Mouse (Mus musculus): ENCODE measurements around the gene Aff3. TPM values are rescaled to one million over a fixed set of nuclear protein-coding genes. Genes with fewer than 3 reads are reported as not detected.

Aff3 gene
- total RNA-seq, 1 experiment = 1.7 TPM

- no peak for TF ChIP-seq HCFC1 (IDR thresholded peaks at IDR 0.05; ENCODE audit: borderline replicate concordance, insufficient read depth, low read length)
- TF ChIP-seq MAFK (IDR thresholded peaks at IDR 0.05; ENCODE audit: insufficient read depth, low read depth, low read length) = peak; percentile 54; the same call in 1 of the 2 replicates
- no peak for TF ChIP-seq ZC3H11A (IDR thresholded peaks at IDR 0.05; ENCODE audit: borderline replicate concordance, low read depth, low read length)
- in situ Hi-C loops (cut with MboI; ENCODE audit: low sequenced_read_pairs in 2 of 2, unreplicated experiment in 2 of 2) = no loop called here
These were observed 197.3 kb downstream of the Aff3 start for GRCm38 (mm10) chr1:38467305-38468083.

GRCm38 (mm10) chr1:38456719-38457269, 208.0 kb downstream of the Aff3 start:
- Histone ChIP-seq H3K9me3 (ENCODE audit: control insufficient read depth, insufficient read depth, low read depth, low read length) (no peaks in the 10 kb centered on the region), H3K4me3 (ENCODE audit: insufficient read depth in 1 of 2, low read depth in 1 of 2, low read length in 2 of 2, poor library complexity in 1 of 2, severe bottlenecking in 1 of 2) (no peak overlapping the region), H3K4me1 (ENCODE audit: control insufficient read depth in 2 of 2, insufficient read depth in 2 of 2, low read length in 2 of 2, poor library complexity in 1 of 2) (no peaks in the 10 kb centered on the region), H3K36me3 (ENCODE audit: control insufficient read depth, insufficient read depth, low read length, poor library complexity, severe bottlenecking) (no peaks in the 10 kb centered on the region), H3K27ac (ENCODE audit: insufficient read depth, low read depth, low read length, poor library complexity, severe bottlenecking) (no peak overlapping the region), H3K9ac (ENCODE audit: insufficient read depth, low read depth, low read length, poor library complexity, severe bottlenecking) (no peak overlapping the region)
- in situ Hi-C loops (cut with MboI; ENCODE audit: low sequenced_read_pairs in 2 of 2, unreplicated experiment in 2 of 2) = no loop called here
- TF ChIP-seq ZC3H11A (IDR thresholded peaks at IDR 0.05; ENCODE audit: borderline replicate concordance, low read depth, low read length) (no peak), MAFK (IDR thresholded peaks at IDR 0.05; ENCODE audit: insufficient read depth, low read depth, low read length) (no peak), HCFC1 (IDR thresholded peaks at IDR 0.05; ENCODE audit: borderline replicate concordance, insufficient read depth, low read length) (no peak), CHD2 (IDR thresholded peaks at IDR 0.05; ENCODE audit: low read depth, low read length) (no peak), ZNF384 (IDR thresholded peaks at IDR 0.05; ENCODE audit: low read depth, low read length) (no peak)
- DNase-seq (ENCODE audit: low read depth, low spot score) = no peak

More at GRCm38 (mm10) chr1:38467305-38468083, 197.3 kb downstream of the Aff3 start:
- H3K4me1 ChIP-seq (ENCODE audit: control insufficient read depth in 2 of 2, insufficient read depth in 2 of 2, low read length in 2 of 2, poor library complexity in 1 of 2) = no peaks in the 10 kb centered on the region
- DNase-seq (ENCODE audit: low read depth, low spot score) = no peak
- no peak overlapping the region for H3K27ac ChIP-seq (ENCODE audit: insufficient read depth, low read depth, low read length, poor library complexity, severe bottlenecking)
- H3K9me3 ChIP-seq (ENCODE audit: control insufficient read depth, insufficient read depth, low read depth, low read length) = no peaks in the 10 kb centered on the region
- no peaks in the 10 kb centered on the region for H3K36me3 ChIP-seq (ENCODE audit: control insufficient read depth, insufficient read depth, low read length, poor library complexity, severe bottlenecking)
- H3K4me3 ChIP-seq (ENCODE audit: insufficient read depth in 1 of 2, low read depth in 1 of 2, low read length in 2 of 2, poor library complexity in 1 of 2, severe bottlenecking in 1 of 2) = no peak overlapping the region
- H3K9ac ChIP-seq (ENCODE audit: insufficient read depth, low read depth, low read length, poor library complexity, severe bottlenecking) = no peak overlapping the region

GRCm38 (mm10) chr1:38454921-38455320, 209.8 kb downstream of the Aff3 start:
- TF ChIP-seq CHD2 (IDR thresholded peaks at IDR 0.05; ENCODE audit: low read depth, low read length) (no peak), HCFC1 (IDR thresholded peaks at IDR 0.05; ENCODE audit: borderline replicate concordance, insufficient read depth, low read length) (no peak)
- Histone ChIP-seq H3K4me3 (ENCODE audit: insufficient read depth in 1 of 2, low read depth in 1 of 2, low read length in 2 of 2, poor library complexity in 1 of 2, severe bottlenecking in 1 of 2) (no peak overlapping the region), H3K36me3 (ENCODE audit: control insufficient read depth, insufficient read depth, low read length, poor library complexity, severe bottlenecking) (no peaks in the 10 kb centered on the region), H3K4me1 (ENCODE audit: control insufficient read depth in 2 of 2, insufficient read depth in 2 of 2, low read length in 2 of 2, poor library complexity in 1 of 2) (no peaks in the 10 kb centered on the region), H3K9me3 (ENCODE audit: control insufficient read depth, insufficient read depth, low read depth, low read length) (no peaks in the 10 kb centered on the region), H3K9ac (ENCODE audit: insufficient read depth, low read depth, low read length, poor library complexity, severe bottlenecking) (no peak overlapping the region), H3K27ac (ENCODE audit: insufficient read depth, low read depth, low read length, poor library complexity, severe bottlenecking) (no peak overlapping the region)
- in situ Hi-C loops (cut with MboI; ENCODE audit: low sequenced_read_pairs in 2 of 2, unreplicated experiment in 2 of 2) = no loop called here
- no peak for DNase-seq (ENCODE audit: low read depth, low spot score)

- in situ Hi-C loops (cut with MboI; ENCODE audit: low sequenced_read_pairs in 2 of 2, unreplicated experiment in 2 of 2) = no loop called here
- Histone ChIP-seq H3K4me3 (ENCODE audit: insufficient read depth in 1 of 2, low read depth in 1 of 2, low read length in 2 of 2, poor library complexity in 1 of 2, severe bottlenecking in 1 of 2) (no peak overlapping the region), H3K36me3 (ENCODE audit: control insufficient read depth, insufficient read depth, low read length, poor library complexity, severe bottlenecking) (no peaks in the 10 kb centered on the region), H3K27ac (ENCODE audit: insufficient read depth, low read depth, low read length, poor library complexity, severe bottlenecking) (no peak overlapping the region), H3K4me1 (ENCODE audit: control insufficient read depth in 2 of 2, insufficient read depth in 2 of 2, low read length in 2 of 2, poor library complexity in 1 of 2) (no peaks in the 10 kb centered on the region), H3K9ac (ENCODE audit: insufficient read depth, low read depth, low read length, poor library complexity, severe bottlenecking) (no peak overlapping the region), H3K9me3 (ENCODE audit: control insufficient read depth, insufficient read depth, low read depth, low read length) (no peaks in the 10 kb centered on the region)
- DNase-seq (ENCODE audit: low read depth, low spot score) = no peak
- no peak for TF ChIP-seq MAFK (IDR thresholded peaks at IDR 0.05; ENCODE audit: insufficient read depth, low read depth, low read length)
- TF ChIP-seq CHD2 (IDR thresholded peaks at IDR 0.05; ENCODE audit: low read depth, low read length) = no peak
- TF ChIP-seq ZNF384 (IDR thresholded peaks at IDR 0.05; ENCODE audit: low read depth, low read length) = no peak
- TF ChIP-seq HCFC1 (IDR thresholded peaks at IDR 0.05; ENCODE audit: borderline replicate concordance, insufficient read depth, low read length) = no peak
- no peak for TF ChIP-seq ZC3H11A (IDR thresholded peaks at IDR 0.05; ENCODE audit: borderline replicate concordance, low read depth, low read length)
These were observed 213.4 kb downstream of the Aff3 start for GRCm38 (mm10) chr1:38451367-38451766.
